In the genomic region with DNA sequence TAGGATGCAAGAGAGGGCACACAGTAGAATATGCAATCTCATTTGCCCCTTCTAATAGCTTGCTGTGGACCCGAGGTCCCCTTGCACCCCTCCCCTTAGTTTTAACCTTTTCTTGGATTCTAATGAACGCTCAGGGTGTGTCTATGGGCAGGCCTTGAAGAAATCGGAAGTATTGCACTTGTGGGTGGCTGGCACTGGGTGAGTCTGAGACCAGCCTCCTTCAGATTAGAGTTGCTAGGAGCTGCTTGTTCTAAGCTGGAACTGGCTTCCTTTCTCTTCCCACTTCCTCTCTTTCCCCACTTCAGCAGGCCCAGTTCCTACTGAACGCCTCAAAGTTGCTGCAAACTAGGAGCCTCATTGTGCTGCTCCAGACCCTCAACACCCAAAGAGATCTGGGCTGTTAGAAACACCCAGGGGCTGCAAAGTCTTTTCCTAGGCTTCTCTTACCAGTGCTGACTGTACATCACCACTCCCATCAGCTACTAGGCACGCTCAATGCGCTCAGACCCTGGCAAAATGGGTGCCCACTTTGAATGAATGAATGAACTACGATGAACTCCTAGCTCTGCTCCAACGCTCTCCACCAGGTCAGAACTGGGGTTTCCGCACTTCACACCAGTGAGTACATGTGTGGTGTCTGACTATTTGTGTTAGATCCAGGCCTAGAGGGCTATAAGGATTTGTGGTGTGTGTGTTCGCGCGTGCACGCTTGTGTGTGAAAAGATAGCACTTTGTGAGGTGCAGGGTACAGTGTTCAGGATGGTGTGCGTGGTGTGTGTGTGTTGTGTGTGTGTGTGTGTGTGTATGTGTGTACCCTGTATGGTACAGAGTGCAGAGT, we compare ENCODE assay signal across 8 mouse cellular contexts. TPM values are rescaled to one million over a fixed set of nuclear protein-coding genes. Genes with fewer than 3 reads are reported as not detected.
DNase-seq lines count a peak whose midpoint lies in the region; ATAC-seq and TF ChIP-seq lines count a peak whose summit lies in the region.

No protein-coding gene starts in this region.

- H3K27me3 ChIP-seq in lung, embryonic 15.5 days = no peaks in the 10 kb centered on the region
- H3K27me3 ChIP-seq in liver, postnatal 0 days (ENCODE audit: insufficient read depth, low read length) = 0 out of 2 replicates have a peak, but pooled peaks cover 3% of the 10 kb centered on the region
- no peaks in the 10 kb centered on the region for H3K27me3 ChIP-seq in stomach, embryonic 16.5 days (ENCODE audit: control insufficient read depth, insufficient read depth, low read length)

- H3K9me3 ChIP-seq in lung, embryonic 15.5 days = no peaks in the 10 kb centered on the region
- no peaks in the 10 kb centered on the region for H3K9me3 ChIP-seq in liver, postnatal 0 days (ENCODE audit: low read length)
- no peaks in the 10 kb centered on the region for H3K9me3 ChIP-seq in stomach, embryonic 16.5 days (replicated peaks; ENCODE audit: control insufficient read depth, low read length)

- 81% methylated on average over 14 of the region's 14 CpGs for WGBS in lung, embryonic 15.5 days
- WGBS in liver, postnatal 0 days (ENCODE audit: insufficient replicate concordance) = 66% methylated on average over 14 of the region's 14 CpGs
- WGBS in stomach, embryonic 16.5 days = 88% methylated on average over 14 of the region's 14 CpGs

- H3K9ac ChIP-seq in lung, embryonic 15.5 days = peak overlapping the region; percentile 97; the same call in 1 of the 2 replicates
- no peak overlapping the region for H3K9ac ChIP-seq in liver, postnatal 0 days (replicated peaks)
- peak overlapping the region; percentile 97 for H3K9ac ChIP-seq in stomach, embryonic 16.5 days (ENCODE audit: low read length)

- H3K27ac ChIP-seq in lung, embryonic 15.5 days = peak overlapping the region; percentile 96
- peak overlapping the region; percentile 80; the same call in 1 of the 2 replicates for H3K27ac ChIP-seq in liver, postnatal 0 days (ENCODE audit: low read depth)
- peak overlapping the region; percentile 93; the same call in 1 of the 2 replicates for H3K27ac ChIP-seq in stomach, embryonic 16.5 days (ENCODE audit: low read length)

- peaks cover 37% of the 10 kb centered on the region for H3K4me1 ChIP-seq in lung, embryonic 15.5 days
- peaks cover 12% of the 10 kb centered on the region for H3K4me1 ChIP-seq in liver, postnatal 0 days (ENCODE audit: insufficient read depth)
- peaks cover 33% of the 10 kb centered on the region for H3K4me1 ChIP-seq in stomach, embryonic 16.5 days (ENCODE audit: control insufficient read depth, insufficient read depth, low read length)

- H3K4me3 ChIP-seq in lung, embryonic 15.5 days = peak overlapping the region; percentile 90
- peak overlapping the region; percentile 67 for H3K4me3 ChIP-seq in liver, postnatal 0 days (ENCODE audit: low read depth, low read length)
- peak overlapping the region; percentile 91 for H3K4me3 ChIP-seq in stomach, embryonic 16.5 days (replicated peaks; ENCODE audit: low read length)

- TF ChIP-seq EP300 in liver, postnatal 0 days (IDR thresholded peaks at IDR 0.05; ENCODE audit: low read depth) = no peak

- peak overlapping the region; percentile 79 for H3K4me2 ChIP-seq in lung, embryonic 15.5 days
- peak overlapping the region; percentile 81 for H3K4me2 ChIP-seq in liver, postnatal 0 days (ENCODE audit: low read depth, low read length)
- H3K4me2 ChIP-seq in stomach, embryonic 16.5 days (ENCODE audit: low read depth, low read length) = peak overlapping the region; percentile 83

- ATAC-seq in lung, embryonic 15.5 days (ENCODE audit: borderline replicate concordance, extremely low read depth, low FRiP score, low TSS enrichment) = peak; percentile 13; the same call in 1 of the 2 replicates
- peak; percentile 62 for ATAC-seq in granulocyte monocyte progenitor cell, adult 5-6 weeks (replicated peaks; ENCODE audit: poor library complexity, severe bottlenecking)
- ATAC-seq in liver, postnatal 0 days = no peak
- no peak for ATAC-seq in stomach, embryonic 16.5 days (ENCODE audit: insufficient read depth, low FRiP score)

- no peak for TF ChIP-seq CTCF in liver, postnatal 0 days (IDR thresholded peaks at IDR 0.05; ENCODE audit: low read depth)

- no peaks in the 10 kb centered on the region for H3K36me3 ChIP-seq in lung, embryonic 15.5 days
- no peaks in the 10 kb centered on the region for H3K36me3 ChIP-seq in liver, postnatal 0 days (replicated peaks; ENCODE audit: insufficient read depth, low read length)
- no peaks in the 10 kb centered on the region for H3K36me3 ChIP-seq in stomach, embryonic 16.5 days (ENCODE audit: control insufficient read depth, insufficient read depth, low read length)

- DNase-seq in lung, postnatal 10 days = no peak
- no peak for DNase-seq in liver, postnatal 0 days
- no peak for DNase-seq in MN1 (ENCODE audit: low spot score)
- DNase-seq in ovary, adult 18-20 months (ENCODE audit: low spot score) = no peak
- DNase-seq in right cerebral cortex, postnatal 25 days = no peak

RNA-seq across cellular contexts. Expression of a gene that starts 0.8 kb away (rescaled TPM):
- polyA plus RNA-seq in lung, embryonic 15.5 days (2015; fragmentation: Nextera tagmentation; extraction: Ambion mirVana) = 40.7 and 43.7 TPM in 2 replicates
- 19.7 and 22.5 TPM in 2 replicates for total RNA-seq in granulocyte monocyte progenitor cell, adult 5-6 weeks (2014; fragmentation: Nextera tagmentation)
- total RNA-seq in granulocyte monocyte progenitor cell, adult 5-6 weeks (2017) = 14.0 and 16.2 TPM in 2 replicates
- 3.0 and 3.2 TPM in 2 replicates for polyA plus RNA-seq in liver, postnatal 0 days (2015; fragmentation: Nextera tagmentation; extraction: Ambion mirVana)
- polyA plus RNA-seq in stomach, embryonic 16.5 days (2015; fragmentation: Nextera tagmentation; extraction: Ambion mirVana) = 31.3 and 32.2 TPM in 2 replicates

Comparison
In these comparisons a context has a peak if more than half of its experiments do, and no peak if none do; other contexts are left out.
1. ATAC-seq: peak in lung, embryonic 15.5 days (single experiment) and granulocyte monocyte progenitor cell, adult 5-6 weeks (single experiment); none in liver, postnatal 0 days (single experiment) and stomach, embryonic 16.5 days (single experiment).
2. Peak in every context shown above with its lines, with median percentiles within 50 percentile points of each other: H3K27ac ChIP-seq, H3K4me2 ChIP-seq and H3K4me3 ChIP-seq.